Mouse (Mus musculus): ENCODE measurements at regions not wholly inside any gene's neighbourhood (a gene's known extent, or its start where the extent isn't known, plus 50 kb on each side); places are given as distances from the start of the nearest gene placed in this dataset.

DNA sequence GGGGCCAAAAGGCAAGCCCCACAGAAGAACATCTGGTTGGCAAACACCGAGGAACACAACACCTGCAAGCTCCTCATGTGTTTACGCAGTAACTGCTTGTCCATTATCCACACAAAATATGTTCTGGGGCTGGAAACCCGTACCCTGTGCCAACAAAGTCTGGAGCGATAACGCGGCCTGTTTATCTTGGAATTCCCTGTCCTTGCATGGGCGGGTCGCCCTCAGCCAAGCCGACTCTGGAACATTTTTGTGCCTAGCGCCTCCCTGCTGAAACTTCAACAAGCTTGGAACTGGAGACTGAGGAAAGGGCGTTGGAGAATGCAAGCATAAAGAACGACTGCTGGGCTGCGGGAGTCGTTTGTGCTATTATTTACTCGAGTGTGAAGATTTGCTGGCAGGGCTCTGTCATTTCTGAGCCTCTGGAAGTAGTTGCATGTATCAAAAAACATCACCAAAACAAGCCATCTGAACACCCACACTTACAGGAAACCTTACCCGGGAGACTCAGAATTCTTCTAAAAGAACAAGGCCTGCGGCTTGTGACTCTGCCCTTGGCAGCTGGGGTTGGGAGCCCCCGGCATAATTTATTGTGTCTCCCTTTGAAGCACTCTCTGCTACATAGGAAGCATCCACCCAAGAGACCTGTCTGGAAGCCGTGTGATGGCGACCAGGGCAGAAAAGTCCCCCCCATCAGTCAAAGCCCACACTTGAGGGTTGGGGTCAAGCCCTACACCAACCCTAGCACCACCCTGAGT is 338.3 kb upstream of the Rgma start:
- Histone ChIP-seq H3K36me3 (ENCODE audit: control insufficient read depth, insufficient read depth) (no peaks in the 10 kb centered on the region), H3ac (ENCODE audit: control insufficient read depth, insufficient read length, low read depth) (no peak overlapping the region), H3K4me3 (ENCODE audit: insufficient read depth, poor library complexity, severe bottlenecking) (no peak overlapping the region), H3K79me2 (ENCODE audit: control insufficient read depth, insufficient read depth) (no peaks in the 10 kb centered on the region), H3K79me3 (ENCODE audit: low read depth) (no peaks in the 10 kb centered on the region), H3K27me3 (ENCODE audit: control insufficient read depth, insufficient read depth, insufficient read length) (no peaks in the 10 kb centered on the region)
- TF ChIP-seq FOSL1 (IDR thresholded peaks at IDR 0.05; ENCODE audit: insufficient read depth, low read length, poor library complexity, severe bottlenecking) = no peak
- no peak for TF ChIP-seq CTCF (IDR thresholded peaks at IDR 0.05; ENCODE audit: control insufficient read depth, insufficient read depth, insufficient read length)
- no peak for TF ChIP-seq MAX (IDR thresholded peaks at IDR 0.05)
- no peak for TF ChIP-seq MYOD1 (IDR thresholded peaks at IDR 0.05; ENCODE audit: control insufficient read depth, insufficient read length, low read depth)
- no peak for TF ChIP-seq USF1 (IDR thresholded peaks at IDR 0.05; ENCODE audit: low read depth)
- no peak for TF ChIP-seq MYOG (IDR thresholded peaks at IDR 0.05; ENCODE audit: control insufficient read depth, extremely low read depth, insufficient read length)
- TF ChIP-seq CEBPB (IDR thresholded peaks at IDR 0.05; ENCODE audit: low read depth) = no peak

DNA sequence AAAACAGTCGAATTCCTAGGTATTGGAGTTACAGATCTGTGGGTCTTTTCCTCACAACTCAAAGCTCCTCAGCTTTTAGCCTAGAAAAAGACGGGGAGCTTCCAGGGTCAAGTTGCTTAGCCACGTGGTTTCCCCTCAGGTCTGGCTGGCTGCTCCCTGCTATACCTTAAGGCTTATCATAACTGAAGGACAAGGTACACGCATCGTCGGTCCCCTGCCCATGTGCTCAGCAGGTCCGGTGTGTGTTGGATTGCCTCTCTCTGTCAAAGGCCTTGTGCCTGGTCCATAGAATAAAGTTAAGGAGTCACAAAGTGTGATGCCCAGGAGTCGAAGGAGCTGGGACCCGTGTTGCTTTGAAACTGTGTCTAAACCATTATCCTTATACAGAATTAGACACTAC is 337.7 kb upstream of the Rgma start:
- H3ac ChIP-seq (ENCODE audit: control insufficient read depth, insufficient read length, low read depth) = no peak overlapping the region
- H3K27me3 ChIP-seq (ENCODE audit: control insufficient read depth, insufficient read depth, insufficient read length) = no peaks in the 10 kb centered on the region
- no peaks in the 10 kb centered on the region for H3K79me3 ChIP-seq (ENCODE audit: low read depth)
- H3K36me3 ChIP-seq (ENCODE audit: control insufficient read depth, insufficient read depth) = no peaks in the 10 kb centered on the region
- H3K4me3 ChIP-seq (ENCODE audit: insufficient read depth, poor library complexity, severe bottlenecking) = no peak overlapping the region
- TF ChIP-seq CEBPB (IDR thresholded peaks at IDR 0.05; ENCODE audit: low read depth) = no peak
- no peak for TF ChIP-seq MYOG (IDR thresholded peaks at IDR 0.05; ENCODE audit: control insufficient read depth, extremely low read depth, insufficient read length)
- TF ChIP-seq MYOD1 (IDR thresholded peaks at IDR 0.05; ENCODE audit: control insufficient read depth, insufficient read length, low read depth) = no peak
- no peak for TF ChIP-seq CTCF (IDR thresholded peaks at IDR 0.05; ENCODE audit: control insufficient read depth, insufficient read depth, insufficient read length)
- TF ChIP-seq USF1 (IDR thresholded peaks at IDR 0.05; ENCODE audit: low read depth) = no peak
- no peak for TF ChIP-seq FOSL1 (IDR thresholded peaks at IDR 0.05; ENCODE audit: insufficient read depth, low read length, poor library complexity, severe bottlenecking)
- no peak for TF ChIP-seq MAX (IDR thresholded peaks at IDR 0.05)
- H3K79me2 ChIP-seq (ENCODE audit: control insufficient read depth, insufficient read depth) = no peaks in the 10 kb centered on the region

DNA sequence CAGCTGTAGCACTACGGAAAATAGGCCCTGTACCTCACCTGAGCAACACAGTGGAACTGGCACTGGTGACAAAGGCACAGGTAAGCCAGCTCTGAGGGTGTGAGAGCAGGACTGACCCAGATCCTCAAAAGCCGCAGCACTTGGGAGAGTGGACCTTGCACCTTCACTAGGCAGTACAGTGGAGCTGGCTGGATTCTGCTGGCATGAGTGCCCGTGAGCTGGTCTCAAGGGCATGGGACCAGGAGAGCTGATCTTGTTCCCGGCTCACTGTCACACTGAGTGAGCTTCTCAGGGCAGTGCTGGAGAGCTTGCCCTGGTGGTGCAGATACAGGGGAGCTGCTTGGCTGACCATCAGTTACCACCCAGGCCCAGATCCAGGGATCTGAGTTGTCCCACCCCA is 335.4 kb upstream of the Rgma start:
- Histone ChIP-seq H3K79me3 (ENCODE audit: low read depth) (no peaks in the 10 kb centered on the region), H3K27me3 (ENCODE audit: control insufficient read depth, insufficient read depth, insufficient read length) (no peaks in the 10 kb centered on the region), H3K36me3 (ENCODE audit: control insufficient read depth, insufficient read depth) (no peaks in the 10 kb centered on the region), H3K79me2 (ENCODE audit: control insufficient read depth, insufficient read depth) (no peaks in the 10 kb centered on the region), H3K4me3 (ENCODE audit: insufficient read depth, poor library complexity, severe bottlenecking) (no peak overlapping the region), H3ac (ENCODE audit: control insufficient read depth, insufficient read length, low read depth) (no peak overlapping the region)
- TF ChIP-seq FOSL1 (IDR thresholded peaks at IDR 0.05; ENCODE audit: insufficient read depth, low read length, poor library complexity, severe bottlenecking) (no peak), USF1 (IDR thresholded peaks at IDR 0.05; ENCODE audit: low read depth) (no peak), MYOG (IDR thresholded peaks at IDR 0.05; ENCODE audit: control insufficient read depth, extremely low read depth, insufficient read length) (no peak), MYOD1 (IDR thresholded peaks at IDR 0.05; ENCODE audit: control insufficient read depth, insufficient read length, low read depth) (no peak), CEBPB (IDR thresholded peaks at IDR 0.05; ENCODE audit: low read depth) (no peak), MAX (IDR thresholded peaks at IDR 0.05) (no peak), CTCF (IDR thresholded peaks at IDR 0.05; ENCODE audit: control insufficient read depth, insufficient read depth, insufficient read length) (no peak)

DNA sequence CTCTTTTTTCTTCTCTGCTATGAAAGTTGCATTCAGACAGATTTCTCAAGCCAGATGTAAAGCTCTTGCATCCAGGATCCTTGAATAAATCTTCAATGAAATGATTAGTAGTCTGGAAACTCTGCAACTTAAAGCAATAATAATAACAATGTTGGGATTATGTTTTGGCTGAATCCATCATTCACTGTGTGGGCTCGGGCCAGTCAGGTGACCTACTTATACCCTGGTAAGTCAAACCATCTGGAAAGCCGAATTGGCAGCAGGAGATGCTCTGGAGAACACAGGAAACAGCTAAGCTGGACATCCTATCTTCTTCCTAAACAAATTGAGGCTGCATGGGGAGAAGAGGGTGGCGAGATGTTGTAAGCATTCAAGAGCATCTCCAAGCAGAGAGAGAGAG is 331.0 kb upstream of the Rgma start:
- Histone ChIP-seq H3K79me2 (ENCODE audit: control insufficient read depth, insufficient read depth) (no peaks in the 10 kb centered on the region), H3K36me3 (ENCODE audit: control insufficient read depth, insufficient read depth) (no peaks in the 10 kb centered on the region), H3ac (ENCODE audit: control insufficient read depth, insufficient read length, low read depth) (no peak overlapping the region), H3K79me3 (ENCODE audit: low read depth) (no peaks in the 10 kb centered on the region), H3K4me3 (ENCODE audit: insufficient read depth, poor library complexity, severe bottlenecking) (no peak overlapping the region), H3K27me3 (ENCODE audit: control insufficient read depth, insufficient read depth, insufficient read length) (no peaks in the 10 kb centered on the region)
- TF ChIP-seq CTCF (IDR thresholded peaks at IDR 0.05; ENCODE audit: control insufficient read depth, insufficient read depth, insufficient read length) (no peak), CEBPB (IDR thresholded peaks at IDR 0.05; ENCODE audit: low read depth) (no peak), MAX (IDR thresholded peaks at IDR 0.05) (no peak), MYOG (IDR thresholded peaks at IDR 0.05; ENCODE audit: control insufficient read depth, extremely low read depth, insufficient read length) (no peak), USF1 (IDR thresholded peaks at IDR 0.05; ENCODE audit: low read depth) (no peak), FOSL1 (IDR thresholded peaks at IDR 0.05; ENCODE audit: insufficient read depth, low read length, poor library complexity, severe bottlenecking) (no peak), MYOD1 (IDR thresholded peaks at IDR 0.05; ENCODE audit: control insufficient read depth, insufficient read length, low read depth) (no peak)

DNA sequence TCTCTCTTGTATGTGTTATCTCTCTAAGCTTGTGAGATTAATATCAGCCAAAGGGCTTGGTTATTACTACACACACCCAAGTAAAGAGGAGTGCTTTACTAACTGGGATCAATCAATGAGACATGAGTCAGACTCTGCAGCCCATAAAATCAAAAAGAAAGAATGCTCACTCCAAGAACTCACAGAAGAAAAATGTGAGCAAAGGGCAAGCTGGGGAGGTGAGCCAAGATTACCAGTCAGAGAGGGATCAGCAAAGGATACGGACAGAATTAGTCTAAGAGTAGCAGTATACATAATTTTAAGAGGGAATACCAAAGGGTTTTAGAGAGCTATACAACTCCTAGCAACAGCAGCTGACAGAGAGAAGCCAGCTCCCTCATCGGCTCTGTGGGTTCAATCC is 319.4 kb upstream of the Rgma start:
- Histone ChIP-seq H3K36me3 (ENCODE audit: control insufficient read depth, insufficient read depth) (no peaks in the 10 kb centered on the region), H3K27me3 (ENCODE audit: control insufficient read depth, insufficient read depth, insufficient read length) (no peaks in the 10 kb centered on the region), H3K79me3 (ENCODE audit: low read depth) (no peaks in the 10 kb centered on the region), H3K4me3 (ENCODE audit: insufficient read depth, poor library complexity, severe bottlenecking) (no peak overlapping the region), H3K79me2 (ENCODE audit: control insufficient read depth, insufficient read depth) (no peaks in the 10 kb centered on the region), H3ac (ENCODE audit: control insufficient read depth, insufficient read length, low read depth) (no peak overlapping the region)
- TF ChIP-seq CTCF (IDR thresholded peaks at IDR 0.05; ENCODE audit: control insufficient read depth, insufficient read depth, insufficient read length) = no peak

DNA sequence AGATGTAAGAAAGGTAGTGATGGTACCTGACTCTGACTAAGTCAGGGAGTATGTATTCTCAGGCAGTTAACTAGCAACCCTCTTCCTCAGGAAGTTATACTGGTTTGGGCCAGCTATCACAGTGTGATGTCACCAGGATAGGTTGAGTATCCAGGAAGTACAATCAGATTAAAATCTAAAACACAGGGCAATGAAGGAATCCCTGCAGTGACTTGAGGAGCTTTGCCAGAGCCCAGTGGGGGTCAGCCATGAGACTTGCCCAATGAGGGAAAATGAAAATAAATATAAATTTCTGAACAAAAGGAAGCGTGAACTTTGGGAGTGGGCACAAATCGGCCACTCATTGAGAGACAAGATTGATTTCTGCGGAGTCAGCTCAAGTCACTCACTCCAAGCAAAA is 311.8 kb upstream of the Rgma start:
- Histone ChIP-seq H3K79me3 (ENCODE audit: low read depth) (no peaks in the 10 kb centered on the region), H3K4me3 (ENCODE audit: insufficient read depth, poor library complexity, severe bottlenecking) (no peak overlapping the region), H3ac (ENCODE audit: control insufficient read depth, insufficient read length, low read depth) (no peak overlapping the region), H3K79me2 (ENCODE audit: control insufficient read depth, insufficient read depth) (no peaks in the 10 kb centered on the region), H3K27me3 (ENCODE audit: control insufficient read depth, insufficient read depth, insufficient read length) (no peaks in the 10 kb centered on the region), H3K36me3 (ENCODE audit: control insufficient read depth, insufficient read depth) (no peaks in the 10 kb centered on the region)
- TF ChIP-seq MYOD1 (IDR thresholded peaks at IDR 0.05; ENCODE audit: control insufficient read depth, insufficient read length, low read depth) = no peak
- no peak for TF ChIP-seq CEBPB (IDR thresholded peaks at IDR 0.05; ENCODE audit: low read depth)
- TF ChIP-seq CTCF (IDR thresholded peaks at IDR 0.05; ENCODE audit: control insufficient read depth, insufficient read depth, insufficient read length) = no peak
- no peak for TF ChIP-seq USF1 (IDR thresholded peaks at IDR 0.05; ENCODE audit: low read depth)
- no peak for TF ChIP-seq MYOG (IDR thresholded peaks at IDR 0.05; ENCODE audit: control insufficient read depth, extremely low read depth, insufficient read length)
- no peak for TF ChIP-seq MAX (IDR thresholded peaks at IDR 0.05)
- TF ChIP-seq FOSL1 (IDR thresholded peaks at IDR 0.05; ENCODE audit: insufficient read depth, low read length, poor library complexity, severe bottlenecking) = no peak
